Mouse (Mus musculus) fibroblast of lung, adult 2 months (primary cell): ENCODE data around the gene Lnx1.

Source experiments
- DNase-seq: peaks from one replicate; pipeline ENCODE4 v3.0.0-alpha.2; 2011; ENCODE audit warnings: low read depth

Gene Lnx1

DNA sequence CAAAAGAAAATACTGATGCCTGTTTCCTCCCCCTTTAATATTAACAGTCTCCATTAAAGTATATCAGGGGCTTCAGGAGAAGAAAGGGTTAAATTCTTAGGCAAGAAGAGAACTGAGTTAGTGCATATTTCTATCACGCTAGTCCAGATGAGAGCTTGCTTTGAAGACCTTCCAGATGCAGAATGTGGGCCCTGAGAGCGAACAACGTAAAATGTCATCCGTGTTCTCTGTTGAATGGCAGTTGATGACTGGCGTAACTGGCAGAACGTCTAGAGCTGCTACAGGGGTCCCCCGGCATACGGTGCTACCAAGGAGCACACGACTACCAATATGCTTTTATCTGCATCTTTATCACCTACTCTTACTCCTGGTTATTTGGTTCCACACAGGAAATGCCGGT lies 100.3 kb downstream of the Lnx1 start:
- no peak for DNase-seq

DNA sequence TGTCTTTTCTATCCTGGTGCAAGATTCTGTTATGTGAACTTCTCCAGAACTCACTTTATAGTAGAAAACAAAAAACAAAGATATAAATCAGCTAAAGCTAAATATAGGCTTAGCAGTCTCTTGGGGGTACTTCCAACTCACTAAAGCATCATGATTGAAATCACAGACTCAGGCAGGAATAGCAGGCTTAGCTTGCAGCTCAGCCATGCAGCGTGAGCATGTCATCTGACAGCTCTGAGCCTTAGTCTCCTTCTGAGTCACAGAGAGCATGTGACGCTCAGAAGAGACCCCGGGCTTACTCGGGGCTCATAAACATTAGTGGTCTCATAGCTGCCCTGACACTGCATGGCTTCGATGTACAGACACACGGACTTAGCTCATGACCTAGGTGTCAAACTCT lies 100.7 kb downstream of the Lnx1 start:
- no peak for DNase-seq

DNA sequence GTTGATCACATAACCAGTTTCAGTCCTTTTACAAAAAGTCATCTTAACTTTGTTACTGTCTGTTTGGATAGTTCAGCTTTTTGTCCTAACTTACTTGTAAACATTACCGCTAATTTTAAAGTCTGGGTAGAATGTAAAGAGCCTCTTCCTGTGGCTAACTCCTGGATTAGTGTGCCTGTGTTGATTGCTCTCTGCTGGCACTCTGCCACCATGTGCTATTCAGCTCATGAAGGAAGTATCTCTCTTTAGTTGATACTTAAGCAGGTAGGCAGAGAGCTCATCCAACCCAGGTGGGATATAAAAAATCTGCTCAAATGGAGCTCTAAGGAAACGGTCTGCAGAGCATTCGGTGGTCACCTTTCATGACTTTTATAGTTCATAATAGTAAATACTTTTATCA lies 101.5 kb downstream of the Lnx1 start:
- no peak for DNase-seq

DNA sequence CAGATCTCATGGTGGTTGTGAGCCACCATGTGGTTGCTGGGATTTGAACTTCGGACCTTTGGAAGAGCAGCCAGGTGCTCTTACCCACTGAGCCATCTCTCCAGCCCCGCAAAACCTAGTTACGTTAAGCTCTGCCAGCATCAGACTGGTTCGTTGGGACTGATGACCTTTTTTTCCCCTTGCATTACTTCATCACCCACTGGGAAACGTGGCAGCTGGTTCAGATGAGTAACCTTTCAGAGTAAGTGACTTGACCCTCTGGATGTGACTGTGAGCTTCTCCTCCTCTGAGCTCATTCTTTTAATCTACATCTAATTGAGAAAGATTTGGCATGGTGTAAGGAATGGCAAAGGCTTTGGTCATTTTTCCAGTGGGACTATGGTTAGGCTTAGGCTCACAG lies 102.7 kb downstream of the Lnx1 start:
- no peak for DNase-seq

DNA sequence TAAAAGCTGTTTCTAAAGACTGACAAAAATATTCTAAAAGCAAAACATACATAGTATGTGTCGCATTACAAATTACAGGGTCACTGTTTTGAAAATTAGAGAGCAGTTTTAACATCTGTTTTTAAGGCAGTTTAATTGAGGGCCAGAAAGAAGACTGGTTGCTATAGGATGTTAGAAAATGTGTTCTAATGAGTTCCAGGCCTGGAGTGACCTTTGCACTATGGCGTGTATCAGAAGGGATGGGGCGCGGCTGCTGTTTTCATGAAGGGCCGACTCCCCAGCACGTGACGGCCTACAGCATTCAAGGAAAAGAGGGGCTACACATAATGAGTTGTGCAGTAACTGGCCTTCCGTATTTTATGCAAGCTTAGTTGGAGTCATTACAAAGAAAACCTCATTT lies 109.6 kb downstream of the Lnx1 start:
- no peak for DNase-seq

DNA sequence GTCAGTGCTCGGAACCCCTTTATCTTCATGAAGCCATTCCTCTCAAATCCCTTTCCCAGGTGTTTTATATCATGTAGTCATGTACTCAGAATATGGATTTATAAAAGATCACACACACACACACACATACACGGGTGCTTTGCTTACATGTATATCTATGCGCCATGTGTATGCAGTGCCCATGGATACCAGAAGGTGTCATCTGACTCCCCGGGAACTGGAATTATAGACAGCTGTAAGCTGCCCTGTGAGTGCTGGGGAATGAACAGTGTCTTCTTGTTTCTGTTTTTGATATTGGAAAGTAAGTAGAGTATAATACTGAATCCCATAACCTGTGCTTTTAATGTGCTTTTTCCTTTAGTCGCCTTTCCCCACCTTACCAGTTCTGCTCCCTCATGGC lies 111.3 kb downstream of the Lnx1 start:
- DNase-seq, result no peak

DNA sequence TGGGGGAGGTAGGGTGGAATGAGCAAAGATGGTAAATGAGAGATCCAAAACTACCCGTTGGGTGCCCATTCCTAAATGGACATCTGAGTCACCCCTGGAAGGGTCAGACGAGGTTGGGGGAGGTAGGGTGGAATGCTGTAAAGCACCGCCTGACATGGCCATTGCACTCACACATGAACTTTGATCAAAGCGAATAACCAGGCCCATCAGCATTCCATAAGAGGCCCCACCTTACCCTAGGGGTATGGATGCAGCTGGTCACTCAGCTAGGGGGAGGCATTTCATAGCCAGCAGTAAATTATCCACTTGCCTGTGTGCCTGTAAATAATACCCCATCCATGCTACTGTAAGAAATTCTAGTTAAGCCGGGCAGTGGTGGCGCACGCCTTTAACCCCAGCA lies 113.6 kb downstream of the Lnx1 start:
- no peak for DNase-seq

DNA sequence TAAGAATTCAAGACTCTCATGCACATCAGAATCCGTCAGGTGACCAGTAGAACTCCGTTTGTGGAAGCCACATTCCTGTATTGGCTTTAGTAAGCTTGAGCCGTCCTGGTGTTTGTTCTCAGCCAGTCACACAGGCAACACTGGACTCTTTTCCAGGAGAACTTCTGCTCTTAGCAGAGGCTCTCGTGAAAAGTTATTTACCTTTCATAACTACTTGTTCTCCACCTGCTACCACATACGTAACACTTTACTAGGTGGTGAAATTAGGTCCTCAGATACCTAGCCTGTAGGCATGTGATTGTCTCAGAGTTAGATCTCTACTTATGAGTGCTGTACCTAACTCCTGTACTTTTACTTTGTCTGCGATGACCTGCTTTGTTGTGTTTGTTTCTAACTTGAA lies 130.9 kb downstream of the Lnx1 start:
- no peak for DNase-seq

DNA sequence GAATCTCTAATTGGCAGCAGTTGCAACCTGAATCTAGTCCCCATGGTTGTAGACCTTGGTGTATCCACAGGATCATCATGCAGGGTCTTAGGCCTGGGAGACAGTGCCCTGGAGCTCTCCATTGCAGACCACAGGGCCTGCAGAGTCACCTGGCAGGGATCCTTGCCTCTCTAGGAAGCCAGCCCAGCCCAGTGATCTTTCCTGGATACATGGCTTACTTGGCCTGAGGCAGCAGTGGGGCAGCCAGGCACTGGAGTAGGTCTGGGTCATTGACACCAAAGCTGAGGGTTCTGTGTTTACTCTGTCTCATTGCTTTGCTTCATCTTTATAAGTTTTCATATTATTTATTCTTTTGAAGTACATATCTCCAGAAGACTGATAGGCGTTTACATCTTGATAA lies 141.6 kb downstream of the Lnx1 start:
- DNase-seq, result no peak

DNA sequence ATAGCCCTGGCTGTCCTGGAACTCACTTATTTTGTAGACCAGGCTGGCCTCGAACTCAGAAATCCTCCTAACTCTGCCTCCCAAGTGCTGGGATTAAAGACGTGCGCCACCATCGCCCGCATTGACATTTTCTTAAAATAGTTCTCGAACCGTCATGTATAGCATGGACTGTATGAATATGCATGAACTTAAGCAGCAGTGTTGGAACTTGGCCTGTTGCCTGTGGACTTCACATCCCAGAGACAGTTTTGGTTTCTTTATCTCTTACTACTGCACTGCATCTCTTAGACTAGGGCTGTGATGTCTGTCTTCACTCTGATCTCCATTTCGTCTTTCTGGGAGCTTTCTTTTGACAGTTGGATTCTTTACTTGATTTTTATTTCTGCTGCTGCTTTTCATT lies 153.1 kb downstream of the Lnx1 start:
- no peak for DNase-seq

DNA sequence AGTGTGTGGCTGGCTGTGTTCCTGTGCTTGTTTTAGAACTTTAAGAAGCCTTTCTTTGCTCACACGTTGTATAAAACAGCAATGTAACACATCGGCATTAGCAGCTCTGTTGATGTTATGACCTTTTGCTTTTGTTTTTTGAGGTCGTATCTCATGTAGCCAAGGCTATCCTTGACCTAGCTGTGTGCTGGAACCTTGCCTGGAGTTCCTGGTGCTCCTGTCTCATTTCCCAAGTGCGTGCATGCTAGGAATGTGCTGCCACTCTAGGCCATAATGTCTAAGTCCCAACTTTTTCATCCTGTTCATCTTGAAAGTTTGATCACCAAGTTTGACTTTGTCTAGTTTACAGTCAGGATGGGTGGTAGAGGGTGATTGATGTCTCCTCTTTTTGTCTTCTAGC lies 157.1 kb downstream of the Lnx1 start:
- DNase-seq, result no peak
